Mouse (Mus musculus) right cerebral cortex, postnatal 4 days (tissue): ENCODE measurements around the gene Mtus2.
"Not testable (repeated sequence)": the region's sequence is repeated elsewhere in the genome, so short reads cannot be mapped to it uniquely, and the experiment has no call there.

Experiments
- DNase-seq: peaks from one replicate; pipeline ENCODE4 v3.0.0-alpha.2; 2022

The Mtus2 gene

DNA sequence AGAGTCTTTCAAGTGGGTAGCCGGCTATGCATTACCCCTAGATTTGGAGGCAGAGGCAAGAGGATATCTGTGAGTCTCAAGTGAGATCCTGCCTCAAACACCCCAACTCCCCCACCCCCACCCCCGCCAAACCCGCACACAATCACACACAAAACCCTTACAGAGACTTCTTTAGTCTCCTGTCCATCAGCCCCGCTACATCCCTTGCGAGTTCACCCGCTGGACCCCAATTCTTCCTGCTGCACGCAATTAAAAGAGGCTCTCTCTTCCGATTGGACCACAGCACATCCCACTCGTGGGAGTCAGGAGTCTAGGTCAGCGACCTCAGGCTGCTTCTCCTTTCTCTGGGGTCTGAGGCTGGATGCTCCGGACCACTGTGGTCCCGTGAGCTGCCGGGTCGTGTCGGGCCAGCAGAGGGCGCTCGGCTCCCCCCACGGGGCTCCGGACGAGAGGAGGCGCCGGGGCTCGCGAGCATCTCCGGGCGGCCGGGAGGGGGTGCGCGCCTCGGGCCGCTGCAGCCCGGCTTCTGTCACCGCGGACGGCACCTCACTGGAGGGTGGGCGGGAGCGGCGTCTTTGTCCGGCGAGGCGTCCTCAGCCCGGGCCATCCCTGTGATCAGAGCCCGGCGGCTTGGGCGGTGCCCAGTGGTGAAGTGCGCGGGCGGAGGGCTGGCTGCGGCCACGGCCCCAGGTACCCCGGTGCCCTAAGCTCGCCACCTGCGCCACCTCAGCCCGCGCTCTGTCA lies at the start of gene Mtus2:
Mtus2 (plus strand) TSS at position 500 of the 744 bp plus-strand sequence.
- DNase-seq = peak; percentile 97

DNA sequence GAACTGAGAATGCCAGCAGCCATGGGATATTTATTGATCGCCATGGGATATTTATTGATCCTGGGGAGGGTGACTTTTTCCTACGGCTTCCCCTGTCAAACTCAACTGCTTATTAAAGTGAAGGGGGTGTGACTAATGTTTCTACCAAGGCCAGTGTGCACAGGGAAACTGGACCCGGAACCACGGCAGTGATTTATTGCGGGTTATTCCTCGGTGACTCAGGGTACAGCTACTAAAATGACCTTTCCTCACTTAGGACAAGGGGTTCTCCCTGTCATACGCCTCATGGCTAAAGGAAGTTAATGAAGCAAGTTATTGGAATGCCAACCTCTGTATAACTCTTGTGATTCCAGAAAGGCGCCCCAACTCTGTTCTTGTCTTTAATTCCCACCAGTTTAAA lies 49.3 kb upstream of the Mtus2 start:
- no peak for DNase-seq

DNA sequence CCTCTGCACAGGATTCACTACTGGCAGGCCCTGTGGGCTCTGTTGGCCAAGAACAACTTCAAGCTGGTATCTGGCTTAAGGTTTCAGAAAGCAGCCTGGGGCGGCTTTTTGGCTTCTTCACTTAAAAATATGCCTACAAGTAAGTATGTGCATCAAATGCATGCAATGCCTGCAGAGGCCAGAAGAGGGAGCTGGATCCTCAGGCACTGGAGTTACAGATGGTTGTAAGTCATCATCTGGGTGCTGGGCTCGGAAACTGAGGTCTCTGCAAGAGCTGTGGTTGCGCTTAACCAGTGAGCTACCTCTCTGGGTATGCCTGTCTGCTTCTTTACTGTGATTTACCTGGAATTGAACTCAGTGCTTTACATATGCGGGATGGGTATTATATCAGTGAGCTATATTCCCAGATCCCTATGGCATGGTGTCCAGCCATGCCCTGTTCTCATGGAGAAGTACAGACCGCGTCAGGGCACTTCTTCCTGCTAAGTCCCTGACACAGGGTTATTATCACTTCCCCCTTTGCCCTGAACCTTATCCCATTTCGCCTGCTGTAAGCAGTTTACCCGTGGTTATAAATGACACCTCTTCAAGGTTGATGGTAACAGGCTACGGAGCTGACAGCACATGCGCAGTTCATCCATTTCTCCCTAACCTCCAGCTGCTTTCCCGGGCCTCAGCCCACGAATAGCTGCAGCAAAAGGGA lies 46.2 kb upstream of the Mtus2 start:
- DNase-seq = peak; percentile 4

DNA sequence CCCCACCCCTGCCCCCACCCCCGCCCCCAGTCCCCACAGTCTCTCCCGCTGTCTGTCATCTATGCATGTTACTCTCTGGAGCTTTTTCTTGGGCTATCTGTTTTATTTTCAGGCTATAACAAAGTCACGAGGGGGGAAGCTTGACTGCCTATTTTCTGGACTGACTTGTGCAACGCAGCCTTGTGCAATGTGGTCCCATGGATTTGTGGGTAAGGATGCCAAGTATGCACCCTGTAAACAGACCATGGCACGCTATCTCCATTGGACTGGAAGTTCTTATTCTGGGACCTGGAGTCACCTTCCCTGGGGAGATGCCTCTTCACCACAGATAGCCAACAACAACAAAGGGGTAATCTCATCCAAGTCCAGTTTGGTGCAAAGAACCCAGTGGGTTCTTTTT lies 45.4 kb upstream of the Mtus2 start:
- no peak for DNase-seq

DNA sequence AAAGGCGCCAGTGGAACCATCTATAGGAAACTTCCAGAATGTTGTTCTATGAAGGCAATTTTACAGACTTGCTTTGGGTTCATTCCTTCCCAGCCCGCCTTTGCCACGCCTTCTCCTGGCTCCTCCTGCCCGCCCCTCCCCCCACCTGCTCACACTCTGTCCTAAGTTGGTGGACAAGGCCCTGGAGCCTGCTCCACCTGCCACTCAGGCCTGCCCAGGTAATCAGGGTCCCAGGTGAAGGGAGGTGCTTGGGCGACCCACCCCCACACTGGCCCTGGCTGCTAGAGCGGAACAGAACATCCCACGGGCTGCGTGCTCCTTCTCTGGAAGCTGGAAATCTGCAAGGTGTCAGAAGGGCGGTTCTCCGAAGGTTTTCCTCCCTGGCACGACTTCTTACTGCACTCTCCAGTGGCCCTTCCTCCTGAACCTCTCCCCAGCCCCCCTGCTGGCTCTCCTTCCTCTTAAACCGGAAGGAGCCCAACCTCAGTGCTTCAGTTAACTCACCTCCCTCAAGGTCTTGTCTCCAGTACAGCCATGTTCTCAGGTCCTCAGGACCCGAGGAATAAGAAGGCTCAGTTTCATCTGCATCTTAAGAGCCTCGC lies 43.8 kb upstream of the Mtus2 start:
- no peak for DNase-seq

DNA sequence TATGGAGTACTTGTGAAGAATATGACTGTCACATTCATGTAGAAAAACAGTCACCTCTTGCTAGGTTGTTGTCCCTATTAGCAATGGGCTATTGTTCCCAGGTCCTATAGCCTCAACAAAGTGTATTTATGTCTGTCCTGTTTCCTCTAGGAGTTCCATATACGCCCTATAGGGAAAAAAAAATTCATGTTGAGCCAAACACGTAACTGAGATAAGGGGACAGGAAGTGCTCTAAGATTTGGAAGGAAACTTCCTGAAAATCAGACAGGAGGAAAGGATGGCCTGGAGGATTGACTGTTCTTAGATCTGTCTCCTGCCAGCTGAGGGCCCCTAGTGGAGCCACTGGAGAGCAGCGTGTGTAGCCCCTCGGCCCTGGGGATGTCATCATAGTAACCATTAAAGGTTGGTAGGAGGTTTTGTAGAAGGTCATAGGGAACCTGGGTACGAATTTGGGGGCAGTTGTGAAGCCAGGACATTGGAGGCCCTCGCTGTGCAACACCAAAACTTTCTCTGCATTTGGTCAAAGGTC lies 42.0 kb upstream of the Mtus2 start:
- no peak for DNase-seq

DNA sequence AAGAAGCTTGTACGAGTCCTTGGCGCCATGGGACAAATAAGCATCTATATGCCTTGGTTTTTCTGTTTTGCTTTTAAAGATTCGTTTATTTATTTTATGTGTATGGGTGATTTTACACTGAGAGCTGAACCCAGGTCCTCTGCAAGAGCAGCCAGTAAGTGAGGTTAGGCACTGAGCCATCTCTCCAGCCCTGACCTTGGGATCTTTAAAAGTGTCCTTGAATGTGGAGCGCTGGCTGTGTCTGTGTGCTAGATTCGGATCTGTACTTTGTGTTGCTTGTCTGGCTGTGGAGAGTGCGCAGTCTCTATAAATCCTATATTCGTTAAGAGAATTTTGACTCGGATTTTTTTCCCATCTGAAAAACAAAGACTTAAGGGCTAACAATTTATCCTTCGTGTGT lies 40.9 kb upstream of the Mtus2 start:
- no peak for DNase-seq

DNA sequence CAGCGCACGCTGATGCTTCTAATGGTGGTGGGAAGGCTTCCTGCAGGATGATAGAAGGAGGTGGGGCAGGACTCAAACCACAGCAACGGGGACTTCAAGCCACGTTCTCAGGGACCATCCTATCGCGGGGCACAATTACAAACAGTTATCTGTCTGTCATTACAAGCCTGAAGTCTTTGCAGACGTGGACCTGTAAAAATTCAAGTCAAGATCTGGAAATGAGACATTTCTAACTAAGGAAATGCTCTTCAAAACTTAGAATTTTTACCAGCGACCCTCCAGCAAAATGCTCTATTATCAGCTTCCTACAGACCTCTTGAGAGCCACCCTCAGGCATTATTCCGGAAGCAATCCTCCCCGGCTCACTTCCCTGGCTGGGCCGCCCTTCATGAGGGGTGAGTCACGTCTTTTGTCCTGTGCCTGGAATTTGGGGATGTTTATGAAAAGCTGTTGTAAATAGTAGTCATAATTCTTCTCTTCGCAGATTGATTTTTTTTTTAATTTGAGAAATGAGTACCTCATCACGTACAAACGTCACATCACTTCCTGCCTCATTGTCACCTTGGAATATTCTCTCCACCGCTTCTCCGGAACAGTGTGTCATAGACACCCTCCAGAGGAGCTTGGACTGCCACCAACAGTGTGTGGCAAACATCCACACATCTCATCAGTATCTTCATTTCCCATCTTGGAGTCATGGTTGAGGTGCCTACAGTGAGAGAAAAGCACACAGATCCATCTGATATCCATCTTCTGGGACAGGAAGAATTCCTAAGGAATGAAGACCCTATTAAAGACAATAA lies 38.9 kb upstream of the Mtus2 start:
- DNase-seq = no peak

DNA sequence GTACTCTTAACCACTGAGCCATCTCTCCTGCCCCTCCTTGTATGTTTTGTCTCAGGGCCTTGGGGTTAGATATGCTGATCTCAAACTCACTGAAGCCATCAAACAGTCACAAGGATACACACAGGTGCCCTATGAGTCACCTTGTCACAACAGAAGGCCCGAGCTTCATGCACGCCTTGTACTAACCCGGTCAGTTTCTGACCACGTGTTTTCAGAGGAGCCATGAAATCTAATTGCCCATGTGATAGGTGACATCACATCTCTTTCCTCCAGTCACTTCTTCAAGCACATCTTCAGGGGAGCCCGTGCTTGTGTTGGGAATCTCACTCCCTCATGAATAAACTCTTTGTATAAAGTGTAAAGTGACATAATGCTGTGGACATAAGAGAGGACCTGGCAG lies 32.5 kb upstream of the Mtus2 start:
- DNase-seq = no peak

DNA sequence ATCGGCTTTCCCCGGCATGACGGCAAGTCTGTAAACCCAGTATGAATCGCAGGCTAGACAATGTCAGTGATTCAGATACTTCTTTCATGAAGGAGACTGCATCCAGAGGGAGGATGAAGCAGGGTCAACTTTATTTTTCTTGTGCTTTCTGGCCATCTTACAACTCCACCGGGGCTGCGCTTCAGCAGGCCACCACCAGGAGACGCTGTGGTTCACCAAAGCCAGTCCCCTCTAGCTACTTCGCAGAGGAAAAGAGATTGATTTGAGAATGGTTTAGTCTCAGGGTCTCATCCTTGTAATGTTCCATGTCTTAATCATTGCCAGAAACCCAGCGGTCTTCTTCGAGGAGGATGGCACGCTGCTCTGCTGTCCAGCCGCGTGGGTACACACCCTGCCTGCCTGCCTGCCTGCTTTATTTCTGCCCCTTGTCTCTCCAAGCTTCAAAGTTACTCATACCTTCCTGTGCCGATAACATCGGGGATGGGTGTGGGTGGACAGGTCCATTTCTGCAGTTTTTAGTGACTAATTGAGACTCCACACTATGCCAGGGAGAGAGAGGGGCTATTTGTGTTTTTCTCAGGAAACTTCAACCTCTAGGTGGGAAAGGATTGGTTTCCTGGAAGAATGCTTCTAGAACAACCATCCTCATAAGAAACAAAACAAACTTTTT lies 31.1 kb upstream of the Mtus2 start:
- DNase-seq = peak; percentile 25

DNA sequence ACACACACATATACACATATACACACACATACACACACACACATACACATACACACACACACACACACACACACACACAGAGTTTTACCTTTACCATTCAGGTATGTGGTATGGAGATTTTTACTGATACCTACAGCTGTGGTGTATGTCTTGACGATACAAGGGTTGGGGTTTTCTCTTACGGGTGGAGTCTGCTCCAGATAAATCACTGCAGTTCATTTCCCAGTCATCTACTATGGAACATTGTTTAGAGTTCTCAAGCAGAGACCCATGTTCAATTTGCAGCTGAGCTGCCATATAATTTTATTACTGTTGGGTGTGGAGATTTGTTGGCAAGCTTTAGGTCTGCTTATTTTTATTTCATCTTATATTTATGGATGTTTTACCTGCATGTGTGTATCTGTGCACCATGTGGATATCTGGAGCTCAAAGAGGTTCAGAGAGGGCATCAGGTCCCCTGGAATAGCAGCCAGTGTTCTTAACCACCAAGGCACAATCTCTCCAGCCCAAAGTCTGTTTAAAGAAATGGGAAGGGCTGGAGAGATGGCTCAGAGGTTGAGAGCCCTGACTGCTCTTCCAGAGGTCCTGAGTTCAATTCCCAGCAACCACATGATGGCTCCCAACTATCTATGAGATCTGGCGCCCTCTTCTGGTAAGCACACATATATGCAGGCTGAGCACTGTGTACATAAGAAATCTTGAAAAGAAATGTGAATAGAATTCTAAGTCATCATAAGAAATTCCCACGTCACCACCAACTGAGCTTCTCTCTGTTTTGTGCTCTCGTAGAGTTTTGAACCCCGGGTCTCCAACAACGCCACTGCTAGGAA lies 28.2 kb upstream of the Mtus2 start:
- no peak for DNase-seq

DNA sequence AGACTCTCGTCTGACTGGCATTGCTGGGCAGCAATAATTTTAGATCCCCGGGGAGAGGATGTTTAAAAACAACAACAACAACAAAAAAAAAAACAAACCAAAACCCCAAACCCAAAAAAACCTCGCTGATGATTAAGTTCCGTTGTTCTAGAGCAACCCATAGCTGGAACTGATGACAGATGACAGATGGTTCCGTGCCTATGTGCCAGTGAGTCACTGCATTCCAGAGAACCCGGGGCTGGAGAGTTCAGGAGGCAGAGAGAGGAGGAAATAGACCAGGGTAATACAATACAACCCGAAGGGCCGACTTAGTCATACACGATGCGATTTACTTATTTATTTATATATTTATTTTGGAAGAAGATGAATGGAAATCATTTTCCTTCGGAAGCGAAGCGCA lies 22.0 kb upstream of the Mtus2 start:
- no peak for DNase-seq

DNA sequence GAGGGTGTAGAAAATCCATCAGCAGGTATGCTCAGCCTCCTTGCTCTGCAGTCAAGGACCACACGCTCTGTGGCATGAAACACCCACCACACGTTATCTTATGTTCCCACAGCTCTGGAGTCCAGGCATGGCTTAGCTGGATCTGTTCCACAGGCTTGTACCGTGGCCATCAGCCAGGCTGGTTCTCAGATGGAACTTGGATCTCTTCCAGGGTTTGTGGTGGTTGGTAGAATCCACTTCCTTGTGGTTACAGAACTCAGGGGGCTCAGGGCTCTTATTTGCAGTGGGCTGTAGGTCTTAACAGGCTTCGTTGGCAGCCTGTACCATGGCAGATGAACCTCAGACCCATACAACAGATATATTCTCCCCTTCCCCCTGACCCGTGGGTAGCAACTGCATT lies 17.9 kb upstream of the Mtus2 start:
- no peak for DNase-seq

DNA sequence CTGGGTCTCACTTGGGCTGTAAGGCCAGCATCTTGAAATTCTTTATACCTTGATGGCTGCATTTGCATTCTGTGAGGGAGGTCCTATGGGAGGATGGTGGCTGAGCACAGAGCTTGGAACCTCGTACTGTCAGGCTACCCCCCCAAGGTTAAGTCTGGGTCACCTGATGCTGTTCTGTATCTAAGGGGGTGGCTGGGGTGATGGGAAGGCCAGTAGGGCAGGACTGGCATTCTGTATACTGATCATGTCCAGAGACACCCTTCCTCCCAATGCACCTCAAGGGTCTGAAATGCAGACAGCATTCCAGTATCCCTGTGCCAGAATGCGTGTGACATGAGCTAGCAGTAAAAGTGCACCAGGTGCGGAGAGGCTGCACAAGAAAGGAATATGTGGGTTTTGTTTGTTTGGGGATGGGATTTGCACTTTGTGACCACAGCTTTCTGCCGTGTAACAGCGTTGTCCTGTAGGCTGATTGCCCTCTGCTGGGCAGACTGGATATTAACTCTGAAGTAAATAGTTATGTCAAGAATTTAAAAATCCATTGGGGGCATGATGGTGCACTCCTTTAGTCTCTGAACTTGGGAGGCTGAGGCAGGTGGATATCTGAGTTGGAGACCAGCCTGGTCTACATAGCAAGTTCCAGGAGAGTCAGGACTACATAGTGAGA lies 12.0 kb upstream of the Mtus2 start:
- peak; percentile 22 for DNase-seq

DNA sequence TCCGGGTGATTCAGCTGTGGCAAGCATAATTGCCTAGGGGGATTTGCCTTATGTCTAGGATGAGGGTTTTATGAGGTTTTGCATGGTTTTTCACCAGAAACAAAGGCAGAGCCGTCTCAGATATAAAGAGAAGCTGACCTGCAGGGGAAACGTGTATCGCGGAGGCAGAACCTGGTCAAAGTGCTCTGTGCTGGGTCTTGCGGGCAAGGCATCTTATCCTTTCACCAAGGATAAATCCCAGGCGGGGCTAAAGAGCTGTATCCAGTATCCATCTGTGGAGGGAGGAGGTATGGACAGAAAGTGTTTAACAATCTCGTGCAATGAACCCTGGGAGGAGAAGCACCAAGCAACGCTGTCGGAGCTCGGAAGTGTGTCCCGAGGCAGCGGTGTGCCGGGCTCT lies 7.2 kb upstream of the Mtus2 start:
- no peak for DNase-seq

DNA sequence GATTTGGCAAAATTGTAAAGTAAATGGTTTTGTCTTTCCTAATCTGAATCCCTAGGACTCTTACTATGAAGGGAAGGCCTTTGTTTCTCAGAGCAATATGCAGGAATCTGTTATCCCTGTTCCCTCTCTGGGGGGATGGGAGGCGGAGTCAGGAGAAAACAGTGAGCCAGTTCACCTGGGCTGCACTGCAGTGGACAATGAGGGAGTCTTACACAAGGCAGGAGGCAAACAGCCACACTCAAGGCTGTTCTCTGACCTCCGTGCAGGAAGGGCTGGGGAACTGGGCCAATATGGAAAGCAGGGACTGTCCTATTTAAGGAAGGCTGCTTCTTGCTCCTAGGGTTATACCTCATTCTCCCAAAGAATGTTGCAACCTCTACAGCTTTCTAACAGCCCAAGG lies 5.4 kb upstream of the Mtus2 start:
- no peak for DNase-seq

DNA sequence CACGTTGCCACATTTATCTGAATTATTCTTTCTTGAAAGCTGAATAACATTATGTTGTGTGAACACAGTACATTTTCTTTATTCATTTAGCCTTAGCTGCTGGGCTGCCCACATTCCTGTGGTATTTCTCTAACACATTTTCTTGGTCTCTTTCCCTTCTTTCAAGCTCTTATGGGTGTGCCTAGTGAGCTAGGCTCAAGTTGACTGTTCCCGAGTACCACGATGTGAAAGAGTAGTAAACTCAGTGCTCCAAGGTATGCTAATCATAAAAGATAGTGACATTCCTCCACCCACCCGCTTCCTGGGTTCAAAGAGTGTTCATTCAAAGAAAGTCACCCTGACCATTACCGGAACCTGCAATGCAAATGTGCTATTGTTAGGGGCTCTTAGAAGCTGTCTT lies 3.9 kb upstream of the Mtus2 start:
- DNase-seq = not testable (repeated sequence)

DNA sequence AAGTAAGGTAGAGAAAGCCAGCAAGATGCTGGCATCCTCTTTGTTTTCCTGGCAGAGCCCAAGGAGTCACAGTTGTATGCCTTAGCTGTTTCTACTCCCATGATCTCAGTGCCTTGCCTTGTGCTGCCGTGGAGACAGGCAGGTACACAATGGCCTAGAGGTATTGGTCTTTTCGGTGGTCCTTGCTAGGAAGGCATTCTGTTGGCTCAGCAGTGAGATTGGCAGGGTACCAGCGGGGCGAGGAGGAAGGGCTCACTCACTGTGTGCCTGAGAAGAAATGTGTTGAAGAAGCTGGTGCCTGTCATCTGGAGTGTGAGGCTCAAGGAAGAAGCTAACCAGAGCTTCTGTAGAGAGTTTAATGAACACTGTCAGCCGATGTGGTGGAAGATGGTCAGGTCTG lies 1.4 kb upstream of the Mtus2 start:
- peak; percentile 43 for DNase-seq

DNA sequence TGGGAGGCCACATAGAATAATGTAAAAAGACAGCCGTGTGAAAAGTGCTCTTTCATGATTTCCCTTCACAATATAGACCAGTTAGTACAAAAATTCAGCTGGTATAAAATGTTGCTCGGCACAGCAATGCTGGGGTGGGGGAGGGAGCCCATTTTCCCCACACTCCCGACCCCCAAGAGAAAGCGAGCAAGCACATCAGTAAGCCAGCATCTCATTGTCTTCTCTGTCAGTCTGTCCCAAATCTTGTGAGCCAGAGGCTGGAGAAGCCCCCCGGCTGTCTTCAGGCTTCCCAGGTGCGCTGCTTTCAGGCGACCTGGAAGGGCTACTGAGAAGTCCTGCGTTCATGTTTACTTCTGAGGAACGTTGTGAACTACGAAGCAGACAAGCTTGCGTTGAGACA lies 699 bp upstream of the Mtus2 start:
- no peak for DNase-seq

DNA sequence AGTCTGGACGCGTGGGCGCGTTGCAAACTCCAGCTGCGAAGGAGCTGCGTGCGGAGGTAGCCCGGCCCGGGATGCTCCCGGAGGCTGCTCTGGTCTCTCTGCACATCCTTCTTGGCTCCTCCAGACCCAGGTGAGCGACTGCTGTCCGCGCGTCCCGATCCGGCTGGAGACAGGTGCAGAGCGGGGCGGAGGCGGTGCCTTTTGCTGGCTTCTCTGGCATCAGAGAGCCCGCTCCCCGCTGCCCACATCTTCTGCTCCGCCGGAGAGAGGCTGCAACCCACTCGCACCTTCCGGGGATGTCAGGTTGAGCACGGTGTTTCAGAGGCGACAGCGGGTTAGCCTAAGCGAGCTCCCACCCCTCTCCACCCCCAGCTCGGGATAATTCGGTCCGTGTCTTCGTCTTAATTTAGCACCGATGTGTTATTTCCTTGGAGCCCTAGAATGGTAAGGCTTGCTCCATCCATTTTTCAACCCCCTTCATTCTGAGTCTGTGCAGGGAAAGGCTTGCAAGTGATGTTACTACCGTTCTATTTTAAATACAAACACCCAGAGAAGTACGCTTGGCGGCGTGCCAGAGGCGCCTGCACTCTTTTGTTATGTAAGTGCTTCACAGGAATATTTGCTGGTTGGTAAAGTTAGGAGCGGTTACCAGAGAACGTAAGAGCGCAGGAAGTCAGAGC lies 612 bp downstream of the Mtus2 start:
- peak; percentile 79 for DNase-seq

DNA sequence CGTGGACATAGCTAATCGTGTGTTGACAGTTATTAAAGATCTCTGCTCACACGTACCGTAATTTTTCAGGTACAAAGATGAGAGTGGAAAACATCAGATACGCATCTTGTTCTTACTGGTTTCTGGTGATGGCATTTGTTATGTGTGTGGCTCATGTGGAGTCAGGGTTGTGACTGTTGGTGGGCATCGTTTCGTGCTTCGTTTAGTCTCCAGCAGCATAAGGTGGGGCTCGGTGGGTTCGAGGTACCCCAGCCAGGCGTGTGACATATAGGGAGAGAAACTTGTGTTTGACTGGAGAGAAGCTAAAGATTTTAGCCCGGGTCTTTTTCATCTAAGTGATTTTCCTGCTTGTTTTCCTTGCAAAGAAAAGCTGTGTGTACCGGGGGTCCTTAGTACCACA lies 1.4 kb downstream of the Mtus2 start:
- DNase-seq = no peak
